Mouse (Mus musculus) embryo, embryonic 11 days (tissue): Measurements from ENCODE around the gene Akap1.

ENCODE experiments used
- DNase-seq: peaks from one replicate; pipeline ENCODE4 v3.0.0-alpha.2; 2015

The Akap1 gene

GRCm38 (mm10) chr11:88873667-88874030, 9.3 kb upstream of the Akap1 start:
- peak; percentile 31 for DNase-seq

- no peak for DNase-seq
These were observed 8.8 kb upstream of the Akap1 start for GRCm38 (mm10) chr11:88873027-88873666.

GRCm38 (mm10) chr11:88869443-88869842, 5.1 kb upstream of the Akap1 start:
- no peak for DNase-seq

- DNase-seq: peak; percentile 73
These were observed 405 bp downstream of the Akap1 start for GRCm38 (mm10) chr11:88863904-88864457.

GRCm38 (mm10) chr11:88863071-88863903, 1.1 kb downstream of the Akap1 start:
- peak; percentile 45 for DNase-seq

- DNase-seq: no peak
These were observed 2.0 kb downstream of the Akap1 start for GRCm38 (mm10) chr11:88862355-88862754.

- no peak for DNase-seq
These were observed 3.3 kb downstream of the Akap1 start for GRCm38 (mm10) chr11:88861060-88861459.

GRCm38 (mm10) chr11:88860641-88861040, 3.7 kb downstream of the Akap1 start:
- no peak for DNase-seq

- no peak for DNase-seq
These were observed 6.9 kb downstream of the Akap1 start for GRCm38 (mm10) chr11:88857311-88858005.

- DNase-seq: peak; percentile 46
These were observed 8.0 kb downstream of the Akap1 start for GRCm38 (mm10) chr11:88856383-88856782.

GRCm38 (mm10) chr11:88855795-88856194, 8.6 kb downstream of the Akap1 start:
- no peak for DNase-seq

GRCm38 (mm10) chr11:88853588-88853987, 10.8 kb downstream of the Akap1 start:
- DNase-seq: no peak

- DNase-seq: no peak
These were observed 11.6 kb downstream of the Akap1 start for GRCm38 (mm10) chr11:88852806-88853205.

GRCm38 (mm10) chr11:88851049-88851825, 13.1 kb downstream of the Akap1 start:
- no peak for DNase-seq

- no peak for DNase-seq
These were observed 14.7 kb downstream of the Akap1 start for GRCm38 (mm10) chr11:88849732-88850131.

- DNase-seq: no peak
These were observed 15.1 kb downstream of the Akap1 start for GRCm38 (mm10) chr11:88849284-88849683.

GRCm38 (mm10) chr11:88848590-88848989, 15.8 kb downstream of the Akap1 start:
- DNase-seq: peak; percentile 76

GRCm38 (mm10) chr11:88847281-88848006, 16.9 kb downstream of the Akap1 start:
- DNase-seq: no peak

- DNase-seq: no peak
These were observed 20.0 kb downstream of the Akap1 start for GRCm38 (mm10) chr11:88844384-88844783.

GRCm38 (mm10) chr11:88843305-88843704, 21.1 kb downstream of the Akap1 start:
- no peak for DNase-seq

- DNase-seq: no peak
These were observed 21.9 kb downstream of the Akap1 start for GRCm38 (mm10) chr11:88842315-88842975.
